Mouse (Mus musculus): ENCODE results near the gene S100a4.

Gene S100a4

DNA sequence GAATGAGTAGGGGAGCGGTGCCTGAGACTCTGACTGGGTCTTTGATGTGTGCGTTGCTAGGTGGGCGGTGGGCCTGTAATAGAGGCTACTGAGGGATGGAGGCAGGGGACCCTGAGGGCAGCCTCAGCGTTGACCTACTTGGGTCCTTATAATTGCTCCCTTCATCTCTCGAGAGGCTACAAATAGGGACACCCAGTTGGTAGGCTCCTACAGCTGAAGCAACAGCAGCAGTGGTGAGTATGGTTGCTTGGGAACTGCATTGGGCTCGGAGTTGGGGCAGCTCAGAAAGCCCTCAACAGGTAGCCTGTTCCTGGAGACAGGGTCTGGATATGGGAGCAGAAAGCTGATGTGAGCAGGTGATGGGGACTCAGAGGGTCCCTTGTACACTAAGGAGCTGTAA lies 3.5 kb upstream of the S100a4 start:
- no peak for DNase-seq (ENCODE audit: low spot score)

DNA sequence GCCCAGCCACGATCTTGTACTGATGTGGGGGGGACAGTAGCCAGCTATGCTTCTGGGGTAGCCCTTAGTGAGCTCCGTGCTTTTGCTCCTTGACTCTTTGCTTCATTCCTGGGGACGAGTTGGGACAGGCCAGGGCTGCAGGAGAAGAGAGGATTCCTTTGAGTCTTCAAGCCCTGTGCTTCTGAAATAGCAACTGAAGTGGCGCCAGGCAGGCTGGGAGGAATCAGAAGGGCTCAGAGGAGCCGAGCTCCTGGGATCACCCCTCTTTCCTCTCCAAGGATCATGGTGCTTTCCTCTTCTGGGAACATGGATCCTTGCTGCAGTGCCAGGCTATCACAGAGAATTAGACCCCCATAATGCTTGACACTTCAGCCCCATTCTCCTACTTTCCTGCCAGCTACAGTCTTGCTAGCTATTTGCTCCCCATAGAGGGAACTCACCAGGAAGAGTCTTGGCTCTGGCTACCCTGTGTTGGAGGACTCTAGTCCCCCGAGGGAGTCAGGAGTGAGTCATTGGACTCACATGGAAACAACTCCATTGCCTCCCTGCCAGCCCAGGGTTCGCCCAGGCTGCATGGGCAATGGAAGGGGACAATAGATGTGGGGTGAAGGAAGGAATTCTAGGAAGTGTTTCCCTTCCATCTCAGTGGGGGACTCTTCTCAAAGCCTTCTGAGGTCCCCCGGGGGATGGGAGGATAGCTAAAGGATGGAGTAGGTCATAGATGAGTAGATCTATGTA lies 2.9 kb upstream of the S100a4 start:
- DNase-seq (ENCODE audit: low spot score): no peak

DNA sequence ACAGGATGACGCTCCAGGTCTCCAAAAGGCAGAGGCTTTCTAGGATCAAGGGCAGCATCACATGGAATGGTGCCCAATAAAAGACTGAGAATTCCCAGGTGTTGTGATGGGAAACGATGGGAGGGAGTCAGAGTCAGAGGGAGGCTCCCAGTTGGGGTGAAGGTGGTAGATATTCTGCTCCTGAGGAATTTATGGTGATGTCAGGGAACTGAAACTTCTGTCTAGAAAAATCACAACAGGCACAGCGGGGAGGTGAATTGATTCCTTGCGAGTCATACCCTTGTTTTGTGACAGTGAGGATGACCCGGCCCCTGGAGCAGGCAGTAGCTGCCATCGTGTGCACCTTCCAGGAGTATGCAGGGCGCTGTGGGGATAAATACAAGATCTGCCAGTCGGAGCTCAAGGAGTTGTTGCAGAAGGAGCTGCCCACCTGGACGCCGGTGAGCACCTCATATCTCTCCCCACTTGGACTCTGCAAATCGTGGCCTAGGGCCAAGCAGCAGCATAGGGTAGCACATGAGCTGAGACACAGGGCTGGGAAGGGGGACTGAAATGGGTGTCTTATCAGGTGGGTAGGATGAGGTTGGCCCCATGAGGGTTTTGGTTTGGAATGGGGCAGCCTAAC lies 2.0 kb upstream of the S100a4 start, which contains the start of gene Gm42674:
Gene Gm42674, plus strand, starts transcription at position 419 of the 625 bp plus-strand sequence.
- no peak for DNase-seq (ENCODE audit: low spot score)

DNA sequence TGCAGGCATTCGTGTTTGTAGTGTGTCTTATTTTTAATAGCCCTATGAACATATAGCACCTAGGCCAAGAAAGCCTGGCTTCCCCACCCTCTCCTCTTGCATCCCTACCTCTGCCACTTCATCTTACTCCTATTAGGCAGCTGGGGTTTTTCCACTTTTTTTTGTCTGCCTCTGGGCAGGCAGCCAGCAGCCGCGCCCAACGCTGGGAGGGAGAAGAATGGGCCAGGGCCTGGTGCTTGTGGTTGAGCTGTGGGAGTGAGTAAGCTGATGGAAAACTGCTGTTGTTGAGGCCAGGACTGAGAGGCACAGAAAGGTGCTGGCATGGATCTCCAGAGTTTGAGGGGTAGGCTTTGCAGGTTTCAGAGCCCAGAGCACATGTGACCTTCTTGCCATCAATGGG lies 845 bp downstream of the S100a4 start:
- DNase-seq (ENCODE audit: low spot score): peak; percentile 85

DNA sequence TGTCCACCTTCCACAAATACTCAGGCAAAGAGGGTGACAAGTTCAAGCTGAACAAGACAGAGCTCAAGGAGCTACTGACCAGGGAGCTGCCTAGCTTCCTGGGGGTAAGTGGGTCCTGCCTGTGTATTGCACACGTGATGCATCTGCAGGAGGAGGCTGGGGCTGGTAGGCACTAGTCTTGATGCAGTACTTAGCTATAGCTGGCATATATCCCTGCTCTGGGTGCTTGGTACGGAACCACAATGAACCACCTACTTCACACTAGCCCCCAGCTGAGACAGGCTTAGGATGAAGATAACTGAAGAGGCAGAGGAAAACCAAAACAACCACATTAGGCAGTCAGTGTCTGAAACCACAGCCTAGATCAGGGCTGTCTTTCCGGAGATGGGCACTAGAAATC lies 1.5 kb downstream of the S100a4 start:
- DNase-seq (ENCODE audit: low spot score): no peak

DNA sequence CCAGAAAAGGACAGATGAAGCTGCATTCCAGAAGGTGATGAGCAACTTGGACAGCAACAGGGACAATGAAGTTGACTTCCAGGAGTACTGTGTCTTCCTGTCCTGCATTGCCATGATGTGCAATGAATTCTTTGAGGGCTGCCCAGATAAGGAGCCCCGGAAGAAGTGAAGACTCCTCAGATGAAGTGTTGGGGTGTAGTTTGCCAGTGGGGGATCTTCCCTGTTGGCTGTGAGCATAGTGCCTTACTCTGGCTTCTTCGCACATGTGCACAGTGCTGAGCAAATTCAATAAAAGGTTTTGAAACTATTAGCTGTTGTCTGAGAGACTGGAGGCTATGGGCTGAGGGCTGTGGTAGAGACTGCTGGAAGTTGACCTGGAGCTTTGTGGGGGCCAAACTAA lies 2.2 kb downstream of the S100a4 start:
- DNase-seq (ENCODE audit: low spot score): no peak

DNA sequence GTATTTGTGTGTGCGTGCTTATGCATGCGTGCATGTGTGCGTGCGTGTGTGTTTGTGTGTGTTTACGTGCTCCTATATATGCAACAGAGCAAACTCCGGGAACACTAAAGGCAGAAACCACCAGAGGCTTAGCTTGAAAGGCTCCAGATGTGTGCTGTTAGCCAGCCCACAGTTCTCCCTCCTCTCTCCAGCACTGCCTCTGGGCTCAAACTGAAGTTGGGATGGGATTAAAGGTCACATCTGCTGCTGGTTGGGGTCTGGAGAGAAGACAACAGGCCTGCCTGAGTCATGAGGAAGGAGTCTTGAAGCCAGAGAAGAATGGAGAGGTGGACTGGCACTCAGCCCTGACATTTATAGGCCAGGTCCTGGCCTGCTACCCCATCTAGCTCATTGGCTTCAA lies 2.6 kb downstream of the S100a4 start:
- no peak for DNase-seq (ENCODE audit: low spot score)

DNA sequence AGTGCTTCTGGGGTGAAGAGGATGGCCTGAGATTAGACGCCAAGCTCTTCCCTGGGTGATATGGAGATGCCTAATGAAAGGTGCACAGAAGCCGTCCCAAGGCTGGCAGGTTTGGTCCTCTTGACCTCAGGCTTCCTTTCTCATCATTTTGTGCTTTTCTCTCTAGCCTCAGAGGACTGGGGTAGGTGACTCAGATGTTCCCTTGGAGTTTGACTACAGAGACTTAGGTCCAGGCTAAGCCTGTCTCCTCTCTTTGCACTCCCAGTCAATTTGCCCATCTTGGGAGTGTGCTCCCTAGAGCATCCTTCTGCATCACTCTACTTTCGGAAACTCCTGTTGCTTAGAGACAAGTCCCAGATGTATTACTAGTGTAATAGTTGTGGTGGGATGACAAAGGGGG lies 3.8 kb downstream of the S100a4 start:
- no peak for DNase-seq (ENCODE audit: low spot score)

DNA sequence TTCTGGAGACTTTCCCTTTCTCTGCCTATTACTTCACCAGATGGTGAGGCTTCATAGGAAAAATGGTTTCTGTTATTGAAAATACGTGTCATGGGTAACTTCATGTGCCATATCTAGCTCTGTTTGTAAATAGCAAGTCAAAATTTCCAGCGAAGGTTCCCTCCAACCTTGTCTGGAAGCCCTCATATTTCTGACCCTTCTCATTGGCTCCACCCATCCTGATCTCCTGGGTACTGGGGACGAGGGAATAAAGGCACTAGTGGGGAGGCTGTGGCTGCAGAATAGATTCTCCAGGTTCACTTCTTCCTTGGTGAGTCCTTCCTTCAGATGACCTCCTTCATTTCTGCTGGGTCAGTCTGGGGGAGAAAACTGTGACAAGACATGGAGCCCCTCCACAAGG lies 4.7 kb downstream of the S100a4 start, which contains the start of gene S100a5:
Gene S100a5, plus strand, starts transcription at position 301 of the 400 bp plus-strand sequence.
- no peak for DNase-seq (ENCODE audit: low spot score)

DNA sequence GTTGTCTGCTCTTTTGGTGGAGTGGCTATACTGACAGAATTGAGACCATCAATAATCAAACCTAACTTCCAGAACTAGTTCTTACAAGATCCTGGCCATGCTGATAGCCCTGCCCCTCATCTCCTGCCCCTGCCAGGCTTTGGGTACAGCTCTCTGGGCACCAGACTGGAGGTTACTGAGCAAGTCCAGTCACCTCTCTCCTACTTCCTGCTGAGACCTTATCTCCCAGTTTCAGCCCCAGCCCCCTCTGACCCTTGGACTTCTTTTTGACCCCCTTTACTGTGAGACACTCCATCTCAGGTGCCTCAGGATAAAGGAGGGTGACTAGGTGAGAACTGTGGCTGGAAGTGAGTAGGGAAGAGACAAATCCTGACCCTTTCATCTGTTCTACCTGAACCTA lies 5.5 kb downstream of the S100a4 start:
- DNase-seq (ENCODE audit: low spot score): no peak

DNA sequence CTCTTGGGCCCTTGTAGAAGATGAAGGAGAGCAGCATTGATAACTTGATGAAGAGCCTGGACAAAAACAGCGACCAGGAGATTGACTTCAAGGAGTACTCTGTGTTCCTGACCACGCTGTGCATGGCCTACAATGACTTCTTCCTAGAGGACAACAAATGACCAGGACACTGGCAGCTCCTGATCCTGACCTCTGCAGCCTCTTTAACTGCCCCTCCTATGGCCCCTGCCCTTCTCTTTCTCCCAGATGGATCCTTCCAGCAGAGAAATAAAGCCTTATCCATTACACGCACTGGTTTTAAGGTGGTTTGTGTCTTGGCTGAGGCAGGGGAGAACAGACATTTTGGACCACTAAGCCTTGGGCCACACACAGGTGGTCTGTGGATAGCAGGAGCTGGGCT lies 7.9 kb downstream of the S100a4 start:
- no peak for DNase-seq (ENCODE audit: low spot score)

DNA sequence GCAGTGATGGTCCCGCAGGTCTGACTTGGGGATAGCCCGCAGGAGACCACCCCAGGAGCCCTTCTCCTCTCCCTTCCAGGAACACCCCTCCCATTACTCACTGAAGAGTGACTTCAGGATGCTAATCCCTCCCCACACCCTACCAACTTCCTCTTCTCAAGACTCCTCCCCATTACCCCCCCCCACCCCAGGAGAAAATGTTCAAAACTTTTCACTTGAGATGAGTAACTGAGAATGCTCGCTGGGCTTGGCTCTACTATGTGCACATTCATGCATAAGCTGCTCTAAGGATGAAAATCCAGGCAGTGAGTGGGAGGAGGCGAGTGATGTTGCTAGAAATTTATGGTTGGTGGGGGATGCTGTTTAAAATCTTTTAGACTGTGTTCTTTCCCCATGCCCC lies 8.5 kb downstream of the S100a4 start:
- DNase-seq (ENCODE audit: low spot score): no peak

DNA sequence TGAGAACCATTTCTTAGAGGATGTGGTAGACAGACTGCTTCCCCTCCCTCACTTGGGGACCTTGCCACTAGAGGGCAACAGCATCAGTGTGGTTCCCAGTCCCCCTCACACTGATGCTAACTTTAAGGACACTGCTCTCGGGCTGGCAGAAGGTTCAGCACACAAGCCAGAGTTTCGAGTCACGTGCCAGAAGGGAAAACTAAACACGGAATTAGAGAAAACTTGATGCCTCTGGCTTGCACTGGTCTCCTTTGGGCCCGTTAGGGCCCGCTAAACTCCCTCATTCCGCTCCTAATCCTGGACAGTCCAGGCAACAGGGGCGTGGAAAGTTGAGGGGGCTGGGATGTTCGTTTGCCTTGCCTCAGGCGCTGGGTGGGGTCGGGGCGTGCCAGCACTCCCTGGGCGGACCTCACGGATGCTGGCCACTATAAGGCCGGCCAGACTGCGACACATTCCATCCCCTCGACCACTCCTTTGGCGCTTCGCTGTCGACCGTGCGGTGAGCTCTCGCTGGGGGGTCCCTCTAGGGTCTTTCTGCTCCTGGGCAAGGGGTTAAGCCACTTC lies 9.2 kb downstream of the S100a4 start, which contains the start of gene S100a6:
Gene S100a6, plus strand, starts transcription at position 155 of the 564 bp plus-strand sequence.
- DNase-seq (ENCODE audit: low spot score): peak; percentile 78

DNA sequence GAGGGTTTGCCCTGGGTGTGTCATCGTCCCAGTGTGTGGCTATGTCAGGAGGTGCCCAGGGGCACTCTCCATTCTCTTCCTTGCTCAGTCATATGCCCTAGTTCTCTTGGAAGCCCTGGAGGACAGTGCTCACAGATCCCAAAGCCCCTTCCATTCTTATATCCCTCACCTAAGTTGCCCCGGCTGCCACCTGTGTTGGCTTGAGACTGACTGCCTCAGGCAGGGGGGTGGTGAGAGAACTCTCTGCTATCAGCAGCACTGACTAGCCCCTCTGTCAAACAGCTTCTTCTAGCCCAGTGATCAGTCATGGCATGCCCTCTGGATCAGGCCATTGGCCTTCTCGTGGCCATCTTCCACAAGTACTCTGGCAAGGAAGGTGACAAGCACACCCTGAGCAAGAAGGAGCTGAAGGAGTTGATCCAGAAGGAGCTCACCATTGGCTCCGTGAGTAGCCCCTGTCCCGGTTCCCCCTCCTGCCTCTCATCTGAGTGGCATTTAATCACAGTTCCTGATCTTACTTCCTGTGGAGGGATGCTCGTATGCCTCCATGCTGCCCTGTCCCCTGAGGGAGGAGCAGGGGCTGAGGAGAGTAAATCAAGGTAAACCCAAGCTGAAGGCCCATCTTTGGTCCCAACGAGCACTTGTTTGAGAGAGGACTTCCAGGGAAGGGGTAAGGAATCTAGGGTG lies 10.0 kb downstream of the S100a4 start:
- no peak for DNase-seq (ENCODE audit: low spot score)

DNA sequence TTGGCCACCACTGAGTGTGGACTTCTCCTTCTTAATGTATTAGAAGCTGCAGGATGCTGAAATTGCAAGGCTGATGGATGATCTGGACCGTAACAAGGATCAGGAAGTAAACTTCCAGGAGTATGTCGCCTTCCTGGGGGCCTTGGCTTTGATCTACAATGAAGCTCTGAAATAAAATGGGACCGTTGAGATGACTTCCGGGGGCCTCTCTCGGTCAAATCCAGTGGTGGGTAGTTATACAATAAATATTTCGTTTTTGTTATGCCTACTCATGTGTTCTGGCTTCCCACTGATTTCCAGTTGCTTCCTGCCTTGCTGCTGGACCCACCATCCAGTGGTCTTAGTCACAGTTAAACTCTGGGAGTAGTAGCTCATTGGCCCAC lies 10.6 kb downstream of the S100a4 start:
- DNase-seq (ENCODE audit: low spot score): no peak

DNA sequence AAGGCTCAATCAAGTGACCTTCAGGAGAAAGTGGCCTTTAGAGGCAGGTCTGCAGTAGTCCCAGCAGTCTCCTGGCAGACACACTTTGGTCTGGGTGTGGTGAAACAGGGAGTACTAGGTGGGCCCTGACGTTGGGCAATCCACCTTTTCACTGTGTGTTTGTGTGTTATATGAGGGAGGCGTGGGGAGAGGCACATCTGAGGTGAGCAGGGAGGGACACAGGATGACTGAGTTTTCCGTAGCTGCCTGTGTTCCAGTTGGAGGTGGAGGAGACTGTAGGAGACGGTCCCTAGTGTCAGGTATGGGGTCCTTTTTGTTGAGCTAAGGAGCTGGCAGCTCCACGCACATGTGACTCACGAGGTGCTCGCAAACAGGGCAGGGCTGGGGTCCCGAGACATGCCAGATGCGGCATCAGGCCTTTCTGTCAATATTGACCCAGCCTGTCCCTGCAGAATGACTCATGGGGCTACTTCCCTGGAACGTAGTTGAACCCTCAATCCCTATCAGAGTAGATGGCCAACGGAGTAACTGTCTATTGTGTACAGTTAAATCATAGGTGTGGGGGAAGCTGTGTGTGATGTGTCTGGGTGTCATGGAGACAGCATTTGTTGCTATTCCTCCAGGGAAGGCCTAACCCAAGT lies 11.2 kb downstream of the S100a4 start:
- DNase-seq (ENCODE audit: low spot score): no peak

DNA sequence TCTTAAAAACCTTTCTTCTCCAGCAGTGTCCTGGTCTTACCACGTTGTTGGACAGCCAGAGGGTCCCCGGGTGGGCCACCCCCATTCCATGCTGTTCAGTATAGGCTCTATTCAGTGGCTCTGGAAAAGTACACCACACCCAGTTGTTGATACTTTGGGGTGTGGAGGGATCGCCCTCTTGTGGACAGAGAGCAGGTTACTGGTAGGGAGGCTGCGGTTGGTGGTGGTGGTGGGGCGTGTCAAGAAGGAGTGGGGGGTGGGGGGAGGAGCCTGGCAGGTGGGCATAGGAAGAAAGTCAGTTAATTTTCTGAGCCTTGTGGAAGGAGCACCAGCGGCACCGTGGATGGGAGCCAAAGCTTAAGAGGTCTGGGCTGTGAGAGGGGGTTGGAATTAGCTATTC lies 11.8 kb downstream of the S100a4 start:
- DNase-seq (ENCODE audit: low spot score): peak; percentile 89

DNA sequence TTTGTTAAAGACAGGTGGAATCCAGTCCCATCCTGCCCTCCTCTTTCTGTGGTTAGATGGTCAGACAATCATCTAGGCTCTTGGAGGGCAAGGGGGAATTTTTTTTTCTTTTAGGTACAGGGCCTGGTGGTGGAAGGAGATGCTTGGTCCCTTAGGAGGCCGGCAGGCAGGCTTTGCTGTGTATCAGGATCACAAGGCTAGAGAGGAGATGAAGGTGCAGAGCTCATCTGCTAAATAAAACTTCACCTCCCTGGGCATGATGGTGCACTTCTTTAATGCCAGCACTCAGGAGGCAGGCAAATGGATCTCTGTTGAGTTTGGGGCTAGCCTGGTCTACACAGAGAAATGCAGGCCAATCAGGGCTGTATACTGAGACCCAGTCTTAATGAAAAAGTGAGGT lies 12.3 kb downstream of the S100a4 start:
- no peak for DNase-seq (ENCODE audit: low spot score)

DNA sequence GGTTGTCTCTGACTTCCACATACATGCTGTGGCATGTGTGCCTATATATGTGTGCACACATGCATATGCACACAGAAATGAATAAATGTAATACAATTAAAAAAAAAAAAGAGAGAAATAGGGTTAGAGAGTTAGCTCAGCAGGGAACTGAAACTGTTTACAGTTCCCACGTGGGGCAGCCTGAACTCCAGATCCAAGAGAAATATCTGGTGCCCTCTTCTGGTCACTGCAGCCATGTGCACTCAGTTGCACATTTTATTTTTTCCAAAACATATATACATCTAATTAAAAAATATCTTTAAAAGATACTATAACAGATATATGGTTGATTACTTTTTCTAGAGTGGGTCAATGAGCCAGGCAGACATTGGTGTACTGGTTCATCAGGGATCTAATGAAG lies 14.0 kb downstream of the S100a4 start:
- DNase-seq (ENCODE audit: low spot score): no peak

DNA sequence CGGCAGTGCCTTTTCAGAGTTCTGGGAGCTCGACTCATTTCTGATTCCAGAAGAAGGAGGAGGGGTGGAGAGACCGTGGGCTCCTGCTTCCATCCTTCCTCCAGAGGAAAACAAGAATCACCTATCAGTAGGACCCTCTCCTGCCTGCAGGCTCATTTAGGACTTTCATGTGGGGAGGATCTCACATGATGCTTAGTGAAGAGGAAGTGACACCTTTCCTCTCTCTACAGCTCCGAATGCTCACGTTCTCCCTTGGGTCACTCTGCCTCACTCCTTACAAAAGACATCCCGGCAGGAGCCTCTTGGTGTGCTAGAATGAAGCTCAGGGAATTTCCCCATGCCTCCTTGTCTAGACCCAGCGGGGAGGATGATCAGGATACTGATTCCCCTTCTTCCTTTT lies 18.0 kb downstream of the S100a4 start:
- DNase-seq (ENCODE audit: low spot score): no peak

DNA sequence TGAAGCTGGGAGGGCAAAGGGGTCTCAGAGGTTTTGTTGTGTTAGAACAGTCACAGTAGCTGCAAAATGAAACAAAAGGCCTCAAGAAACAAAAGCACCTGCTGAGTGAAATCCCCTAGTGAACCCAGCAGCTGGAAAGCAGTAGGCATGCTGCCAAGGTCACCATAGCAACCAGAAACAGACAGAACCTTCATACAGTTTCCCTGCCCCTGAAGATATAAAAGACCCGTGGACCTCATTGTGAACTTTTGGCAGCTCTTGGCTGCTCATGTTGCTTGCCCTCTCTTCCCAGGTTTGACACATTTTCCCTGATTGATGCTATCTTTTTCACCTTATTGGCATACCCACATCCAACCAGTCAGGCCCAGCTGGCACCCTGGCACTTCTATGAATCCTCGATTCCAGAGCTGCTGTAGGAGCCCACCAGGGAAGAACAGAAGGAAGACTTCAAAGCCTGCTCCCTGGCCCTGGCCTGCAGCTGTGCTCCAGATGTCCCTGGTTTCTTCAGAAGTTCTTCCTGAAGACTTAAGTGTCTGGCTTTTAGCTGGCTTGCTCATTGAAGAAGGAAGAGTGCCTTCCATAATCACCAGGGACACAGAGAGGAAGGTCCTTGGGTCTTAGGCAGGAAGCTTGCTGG lies 20.0 kb downstream of the S100a4 start:
- peak; percentile 64 for DNase-seq (ENCODE audit: low spot score)

DNA sequence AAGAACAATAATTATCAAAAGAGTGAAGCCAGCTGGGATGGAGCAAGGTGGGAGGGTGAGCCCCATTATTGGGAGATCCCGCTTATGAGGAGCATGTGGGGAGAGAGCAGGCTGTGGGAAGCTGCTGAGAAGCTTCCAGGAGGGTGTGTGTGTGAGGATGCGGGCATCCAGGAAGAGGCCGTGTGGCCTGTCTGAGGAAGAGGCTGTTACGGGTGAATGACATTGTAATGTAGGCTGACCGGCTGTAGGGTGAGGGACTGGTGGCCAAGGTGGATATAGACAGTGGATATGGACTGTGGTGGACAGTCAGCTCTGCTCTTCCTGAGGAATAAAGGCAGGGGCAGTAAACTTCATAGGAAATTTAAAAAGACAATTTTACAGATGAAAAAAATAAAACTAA lies 21.9 kb downstream of the S100a4 start:
- DNase-seq (ENCODE audit: low spot score): no peak
